Mouse (Mus musculus) frontal cortex, postnatal 25 days (tissue): ENCODE measurements at regions not wholly inside any gene's neighbourhood (a gene's known extent, or its start where the extent isn't known, plus 50 kb on each side); places are given as distances from the start of the nearest gene placed in this dataset.
"Not testable (repeated sequence)": the region's sequence is repeated elsewhere in the genome, so short reads cannot be mapped to it uniquely, and the experiment has no call there.

Experiments used
- DNase-seq, 2 experiments: peaks; one replicate each; pipeline ENCODE4 v3.0.0; 2022; ENCODE audit warnings: low spot score in 2 of 2

DNA sequence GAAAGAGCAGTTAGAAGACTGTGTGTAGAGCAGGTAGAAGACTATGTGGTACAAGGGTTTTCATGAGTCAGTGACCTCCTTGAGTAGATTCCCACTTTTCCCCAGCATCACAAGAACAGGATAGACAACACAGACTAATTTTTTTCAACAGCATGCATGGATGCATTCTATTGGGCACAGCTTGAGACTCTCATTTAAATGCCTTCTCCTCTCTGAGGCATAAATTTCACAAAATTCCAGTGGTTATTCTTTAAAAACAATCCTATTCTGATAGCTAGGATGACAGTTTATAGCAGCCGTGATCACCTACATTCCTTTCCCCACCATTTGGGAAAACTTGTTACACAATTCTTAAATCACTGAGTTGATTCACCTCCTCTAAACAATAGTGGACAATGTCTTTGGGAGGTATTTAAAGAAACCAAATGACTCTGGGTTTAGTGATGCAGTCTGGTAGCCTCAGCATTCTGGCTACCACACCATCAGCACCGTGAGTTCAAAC, 418.7 kb downstream of the Hs3st1 start:
- no peak for DNase-seq

DNA sequence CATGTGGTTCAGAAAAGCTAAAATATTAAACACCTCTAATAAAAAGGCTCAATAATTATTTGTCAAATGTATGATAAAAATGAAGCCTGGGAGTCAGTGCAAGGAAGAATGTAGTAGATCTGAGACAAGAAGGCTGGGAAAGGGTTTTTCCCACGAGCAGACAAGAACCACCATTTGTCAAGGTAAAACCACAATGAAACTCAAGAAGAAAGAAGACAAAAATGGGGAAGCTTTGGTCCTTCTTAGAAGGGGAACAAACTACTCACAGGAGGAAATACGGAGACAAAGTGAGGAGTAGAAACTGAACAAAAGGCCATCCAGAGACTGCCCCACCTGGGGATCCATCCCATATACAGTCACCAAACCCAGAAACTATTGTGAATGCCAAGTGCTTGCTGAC, 420.0 kb downstream of the Hs3st1 start:
- no peak for DNase-seq

DNA sequence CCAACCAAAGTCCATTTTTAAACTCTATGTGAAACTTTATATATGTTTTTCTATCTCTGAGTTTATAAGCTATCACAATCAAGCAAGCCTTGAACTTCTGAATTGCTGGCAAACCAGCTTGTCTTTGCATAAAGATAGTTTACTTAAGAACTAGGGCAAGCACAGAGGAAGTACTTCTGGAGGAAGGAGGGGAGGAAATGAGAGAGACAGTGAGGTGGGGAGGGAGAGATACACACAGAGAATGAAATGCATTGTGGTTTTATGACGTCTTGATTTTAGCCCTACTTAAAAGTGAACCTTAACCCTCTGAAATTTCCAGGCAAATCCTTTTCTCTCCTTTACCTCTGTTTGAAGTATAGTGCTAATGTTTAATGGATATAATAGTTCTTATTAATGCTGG, 421.0 kb downstream of the Hs3st1 start:
- no peak for DNase-seq

DNA sequence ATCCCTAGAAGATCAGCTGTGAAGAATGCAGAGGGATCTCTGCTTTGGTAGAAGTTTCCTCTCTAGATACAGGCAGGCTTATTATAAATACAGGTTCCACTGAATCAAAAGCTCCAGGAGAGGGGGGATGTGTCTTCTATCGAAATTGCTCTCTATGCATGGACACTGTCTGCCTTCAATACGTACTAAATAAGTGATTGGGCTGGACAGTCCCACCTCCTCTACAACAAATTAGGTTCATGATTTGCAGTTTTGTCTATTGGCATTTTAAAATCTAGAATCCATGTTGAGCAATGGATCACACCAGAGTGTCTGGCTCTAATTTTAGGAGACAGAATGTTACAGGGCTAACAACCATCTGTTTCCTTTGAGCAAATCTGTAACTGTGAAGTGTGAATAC, 429.9 kb downstream of the Hs3st1 start:
- DNase-seq: no peak

DNA sequence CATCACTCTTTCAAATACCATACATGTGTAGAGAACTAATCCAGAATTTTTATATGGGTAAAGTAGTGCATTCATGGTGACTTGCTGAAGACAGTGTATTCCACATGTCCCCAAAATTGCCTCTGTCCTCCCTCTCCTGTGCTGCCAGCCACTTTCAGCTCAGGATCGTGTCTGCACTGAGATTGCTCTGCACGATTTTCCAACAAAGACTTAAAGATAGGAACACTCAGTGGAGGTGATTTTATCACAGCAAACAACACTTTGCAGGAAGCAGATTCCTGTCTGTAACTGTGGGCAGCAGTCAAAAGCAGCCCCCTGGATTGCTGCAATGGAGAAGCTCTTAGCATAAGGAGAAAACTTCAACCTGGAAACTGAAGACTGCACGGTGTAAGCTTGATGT, 438.8 kb downstream of the Hs3st1 start:
- DNase-seq: no peak

DNA sequence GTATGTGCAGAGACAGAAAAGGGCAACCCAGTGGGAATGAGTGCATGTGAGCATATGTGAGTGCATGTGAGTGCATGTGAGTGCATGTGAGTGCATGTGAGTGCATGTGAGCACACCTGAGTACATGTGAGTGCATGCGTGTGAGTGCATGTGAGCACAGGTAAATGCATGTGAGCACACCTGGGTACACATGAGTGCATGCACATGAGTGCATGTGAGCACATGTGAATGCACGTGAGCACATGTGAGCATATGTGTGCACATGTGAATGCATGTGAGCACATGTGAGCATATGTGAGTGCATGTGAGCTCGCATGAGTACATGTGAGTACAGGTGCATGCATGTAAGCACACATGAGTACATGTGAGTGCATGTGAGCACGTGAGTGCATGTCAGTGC, 434.6 kb upstream of the Clnk start:
- DNase-seq: no peak

DNA sequence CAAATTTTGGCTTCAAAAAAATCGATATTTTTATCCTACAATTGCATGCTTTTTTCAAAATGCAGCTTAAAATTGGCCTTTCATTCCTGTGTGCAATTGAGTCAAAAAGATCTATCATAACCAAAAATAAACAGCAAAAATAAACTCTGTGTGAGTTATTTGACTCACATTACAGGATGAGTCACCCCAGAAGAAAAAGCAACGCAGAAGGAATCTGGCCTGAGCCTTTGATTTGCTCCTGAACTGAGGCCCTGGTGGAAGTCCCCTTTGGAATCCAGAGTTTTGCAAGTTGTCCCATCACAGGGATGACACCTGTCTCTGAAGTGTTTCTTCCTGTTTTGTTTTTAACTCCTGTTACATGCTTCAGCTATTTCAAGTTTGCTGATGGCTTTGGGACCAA, 429.2 kb upstream of the Clnk start:
- DNase-seq: no peak

DNA sequence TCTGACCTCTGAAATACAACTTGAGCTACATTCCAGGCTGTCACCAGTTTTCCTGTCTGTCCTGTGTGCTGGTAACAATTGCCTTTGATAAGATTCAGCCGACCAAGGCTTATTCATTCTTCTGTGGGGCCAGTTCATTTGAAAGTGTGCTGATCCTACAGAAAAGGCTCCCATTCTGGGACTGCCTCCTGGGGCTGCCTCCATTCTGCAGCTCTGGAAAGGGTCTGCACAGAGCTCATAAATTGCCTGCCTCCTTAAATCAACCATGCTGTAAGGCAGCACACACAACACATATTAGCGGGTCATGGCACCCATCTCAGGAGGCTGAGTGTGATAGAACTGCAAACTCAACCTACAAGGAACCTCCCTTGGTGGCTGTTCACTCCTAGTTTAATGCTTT, 416.2 kb upstream of the Clnk start:
- DNase-seq: no peak

DNA sequence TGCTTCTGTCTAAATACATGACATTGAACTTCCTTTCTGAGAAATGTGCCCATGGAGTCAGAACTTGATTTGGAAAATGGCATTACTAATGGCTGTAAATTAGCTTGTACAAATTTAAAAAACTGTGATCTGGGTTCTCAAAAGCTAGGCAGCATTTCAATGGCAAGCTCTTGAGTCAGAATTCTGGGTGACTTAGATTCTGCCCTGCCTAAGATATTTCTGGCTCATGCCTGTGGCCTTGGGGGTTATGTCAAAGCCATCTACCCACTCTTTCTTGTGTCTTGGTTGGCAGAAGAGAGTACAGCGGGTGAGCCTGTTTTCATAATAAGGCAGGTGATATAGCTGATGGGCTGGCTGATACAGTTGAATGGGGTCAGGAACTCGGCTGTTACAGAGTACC, 404.4 kb upstream of the Clnk start:
- DNase-seq: no peak

DNA sequence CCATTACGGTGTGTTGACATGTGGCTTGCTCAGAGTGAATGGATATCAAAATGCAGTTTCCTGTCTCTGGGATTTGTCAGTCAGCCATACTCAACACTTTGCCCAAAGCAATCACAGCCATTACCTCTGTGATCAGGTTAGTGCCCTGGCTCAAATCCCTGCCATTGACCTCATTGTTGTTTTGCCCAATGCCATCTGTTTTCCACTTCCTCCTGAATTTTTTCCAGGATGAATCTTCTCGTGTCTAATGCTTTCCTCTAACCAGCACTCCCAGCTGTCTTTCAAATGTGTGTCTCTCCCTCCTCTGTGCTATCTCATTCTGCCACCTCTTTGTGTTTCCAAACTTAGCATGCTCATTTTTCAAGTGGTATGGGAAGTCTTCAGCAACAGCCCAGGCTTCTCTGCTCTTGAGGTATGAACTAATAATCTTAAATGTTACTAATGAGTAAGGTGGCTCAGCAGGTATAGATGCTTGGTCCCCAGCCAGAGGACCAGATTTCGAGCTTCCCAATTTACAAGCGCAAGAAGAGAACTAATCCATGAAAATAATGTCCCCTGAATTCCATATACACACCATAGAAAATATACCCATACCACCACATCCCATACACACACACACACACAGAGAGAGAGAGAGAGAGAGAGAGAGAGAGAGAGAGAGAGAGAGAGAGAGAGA, 397.2 kb upstream of the Clnk start:
- no peak for DNase-seq

DNA sequence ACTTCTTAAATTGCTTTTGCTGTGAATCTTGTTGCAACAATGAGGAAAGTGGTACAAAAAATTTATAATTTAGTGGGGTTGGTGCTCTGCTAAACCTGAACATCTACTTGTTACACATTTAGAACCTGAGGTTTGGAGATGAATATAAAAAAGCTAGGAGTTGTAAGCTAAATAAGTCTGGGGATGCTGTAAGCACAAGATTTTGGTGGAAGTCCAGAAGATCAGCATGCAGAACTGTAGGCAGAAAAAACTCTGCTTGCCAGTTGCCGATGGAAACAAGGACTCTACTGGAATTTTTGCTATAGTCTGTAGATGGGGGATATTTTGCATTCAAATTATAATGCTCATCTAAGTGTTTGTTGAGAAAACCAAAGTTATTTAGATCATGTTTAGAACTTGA, 390.5 kb upstream of the Clnk start:
- DNase-seq: no peak

DNA sequence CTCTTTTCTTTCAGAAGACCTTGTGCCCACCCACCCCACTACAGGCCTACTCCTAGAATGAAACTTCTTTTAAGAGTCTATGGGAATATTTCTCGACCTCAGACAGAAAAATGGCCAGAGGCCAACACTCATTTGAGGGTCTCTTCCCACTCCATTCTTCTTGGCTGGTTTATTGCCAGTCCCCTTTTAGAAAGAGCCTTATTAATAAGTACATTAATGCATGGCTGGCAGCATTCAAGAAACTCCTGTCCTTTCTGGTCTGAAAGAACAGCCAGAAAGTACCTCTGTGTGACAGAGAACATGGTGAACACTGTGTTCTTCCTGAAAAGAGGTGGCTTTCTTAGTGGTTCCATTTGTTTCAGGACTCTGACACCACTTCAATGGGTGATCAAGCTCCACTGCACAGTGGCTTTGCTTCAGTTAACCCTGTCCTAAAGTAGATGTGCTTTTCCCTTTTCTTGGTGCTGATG, 384.1 kb upstream of the Clnk start:
- no peak for DNase-seq

DNA sequence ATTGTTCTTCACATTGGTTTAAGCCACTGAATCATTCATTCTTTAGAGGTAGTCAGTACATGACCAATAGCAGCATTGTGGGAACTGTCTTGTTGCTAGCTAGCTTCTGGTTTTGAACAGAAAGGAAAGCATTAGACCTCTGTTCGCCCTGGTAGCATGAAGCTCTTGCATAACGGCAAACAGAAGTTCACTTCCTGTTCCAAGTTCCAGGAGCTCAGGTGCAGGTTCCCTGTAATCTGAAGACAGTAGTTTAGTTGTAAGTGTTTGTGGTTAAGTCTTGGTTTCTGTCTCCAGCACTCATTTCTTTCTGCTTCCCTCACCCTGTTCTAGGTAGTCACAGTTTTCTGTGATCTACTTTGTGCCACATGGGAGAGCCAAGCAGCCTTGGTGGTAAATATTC, 381.1 kb upstream of the Clnk start:
- DNase-seq: no peak

DNA sequence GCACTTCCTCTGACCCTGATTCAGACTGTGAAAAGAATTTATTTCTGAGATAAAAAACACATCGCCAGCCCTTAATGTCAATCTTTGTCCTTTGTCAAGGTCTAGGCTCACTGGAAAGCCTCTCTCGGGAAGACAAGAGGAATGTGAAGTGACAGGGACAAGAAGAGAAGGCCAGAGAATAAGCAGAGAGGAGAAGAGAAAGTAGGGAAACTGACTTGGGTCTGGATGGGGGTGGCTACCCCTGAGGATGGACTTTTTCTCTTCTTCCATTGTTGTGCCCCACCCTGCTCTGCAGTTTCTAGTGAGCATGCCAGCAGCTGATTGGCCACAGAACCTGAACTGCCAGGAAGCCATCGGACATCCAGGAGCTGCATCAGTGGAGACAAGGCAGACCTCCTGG, 375.6 kb upstream of the Clnk start:
- DNase-seq: no peak

DNA sequence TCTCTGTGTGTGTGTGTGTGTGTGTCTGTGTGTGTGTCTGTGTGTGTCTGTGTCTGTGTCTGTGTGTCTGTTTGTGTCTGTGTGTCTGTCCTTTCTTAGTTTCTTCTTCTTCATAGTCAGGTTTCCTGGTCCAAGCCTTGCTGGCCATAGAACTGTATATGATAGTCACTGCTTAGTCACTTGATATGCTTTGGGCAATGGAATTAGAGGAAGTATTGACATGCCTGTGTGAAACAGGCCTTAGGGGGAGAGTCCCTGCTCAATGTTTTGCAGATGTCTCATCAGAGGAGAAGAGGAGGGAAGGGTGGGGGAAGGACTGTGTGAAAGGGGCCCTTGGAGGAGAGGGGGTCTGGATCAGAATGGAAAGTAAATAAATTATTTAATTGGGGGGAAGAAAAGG, 374.4 kb upstream of the Clnk start:
- DNase-seq: no peak

DNA sequence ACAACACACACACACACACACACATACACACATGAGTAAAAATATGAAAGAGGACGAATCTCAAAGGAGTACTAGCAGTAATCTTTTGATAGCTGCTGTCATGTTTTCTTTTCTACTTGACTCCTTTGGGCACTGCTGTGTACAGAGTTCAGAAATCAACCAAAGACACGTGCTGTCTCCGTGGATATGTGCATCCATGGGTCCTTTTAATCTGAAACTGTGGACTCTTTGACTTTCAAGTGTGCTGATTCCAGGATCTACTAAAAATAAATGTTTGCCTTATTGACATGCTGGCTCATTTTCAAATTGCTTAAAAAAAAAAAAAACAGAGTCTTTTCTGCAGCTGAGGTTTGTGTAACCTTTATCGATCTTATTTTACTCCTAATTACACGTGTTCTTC, 343.1 kb upstream of the Clnk start:
- DNase-seq: no peak

DNA sequence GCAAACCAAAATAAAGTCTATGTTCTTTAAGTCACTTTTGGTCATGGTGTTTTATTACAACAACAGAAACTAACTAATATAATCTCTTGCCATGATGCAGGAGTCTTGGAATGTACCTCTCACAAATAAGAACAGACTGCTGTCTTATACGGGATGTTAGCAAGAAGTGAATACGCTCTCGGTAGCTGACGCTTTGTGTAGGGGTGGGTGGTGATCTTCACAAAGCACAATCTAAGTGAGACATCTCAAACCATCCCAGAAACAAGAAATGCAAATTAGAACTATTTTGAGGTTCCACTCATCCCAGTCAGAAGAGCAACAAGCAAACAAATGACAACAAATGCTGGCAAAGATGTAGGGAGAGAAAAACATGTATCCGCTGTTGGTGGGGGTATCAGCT, 339.7 kb upstream of the Clnk start:
- DNase-seq: no peak

DNA sequence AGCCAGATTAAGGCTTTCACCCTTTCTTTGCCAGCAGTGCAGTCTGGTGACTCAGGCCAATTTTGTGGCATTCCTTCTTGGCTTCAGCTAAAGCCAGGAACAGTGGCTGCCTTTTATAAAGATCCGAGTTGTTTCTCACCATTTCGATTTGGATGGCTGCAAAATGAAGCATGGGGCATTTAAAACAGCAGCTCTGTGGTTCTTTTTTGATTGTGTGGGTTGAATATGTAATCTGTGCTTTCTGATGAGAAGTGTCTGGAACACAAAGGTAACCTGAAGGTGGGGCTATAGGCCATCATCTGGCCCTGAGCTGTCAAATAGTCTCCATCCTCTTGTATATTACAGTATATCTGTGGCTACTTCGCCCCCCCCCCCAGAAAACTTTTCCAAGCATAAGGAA, 338.4 kb upstream of the Clnk start:
- no peak for DNase-seq

DNA sequence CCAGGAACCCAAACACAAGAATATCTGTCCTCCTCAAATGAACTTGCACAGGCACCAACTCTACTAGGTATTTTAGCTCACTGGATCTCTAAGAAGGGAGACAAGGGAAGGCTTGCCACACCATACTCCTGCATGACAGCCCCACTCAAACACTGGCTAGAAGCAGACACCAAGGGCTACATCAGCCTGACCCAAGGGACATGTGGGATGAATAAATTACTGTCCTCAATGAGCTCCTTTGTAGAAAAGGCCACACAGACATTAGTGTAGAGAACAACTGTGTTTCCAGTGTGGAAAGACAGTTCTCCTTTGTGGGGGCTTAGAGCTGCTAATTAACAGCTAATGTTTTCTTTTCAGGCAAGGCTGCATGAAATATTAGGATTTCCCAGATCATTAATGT, 335.9 kb upstream of the Clnk start:
- DNase-seq: no peak

DNA sequence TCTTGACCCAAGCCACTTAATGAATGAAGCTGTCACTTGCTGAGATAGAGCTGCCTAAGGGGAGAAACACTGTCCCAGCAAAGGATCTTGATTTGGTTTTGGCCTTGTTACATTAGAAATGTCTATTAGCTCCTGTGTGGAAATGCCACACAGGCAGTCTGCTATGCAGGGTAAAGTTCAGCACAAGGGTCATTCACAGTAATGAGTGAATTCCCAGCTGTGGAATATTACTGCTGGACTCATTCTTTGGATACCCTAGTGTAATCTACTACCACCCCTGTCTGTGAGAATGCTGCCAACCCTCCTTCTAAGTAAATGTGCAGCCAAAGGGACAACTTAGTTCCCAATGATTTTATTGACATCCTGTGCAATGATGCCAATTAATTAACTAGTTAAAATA, 322.2 kb upstream of the Clnk start:
- no peak for DNase-seq

DNA sequence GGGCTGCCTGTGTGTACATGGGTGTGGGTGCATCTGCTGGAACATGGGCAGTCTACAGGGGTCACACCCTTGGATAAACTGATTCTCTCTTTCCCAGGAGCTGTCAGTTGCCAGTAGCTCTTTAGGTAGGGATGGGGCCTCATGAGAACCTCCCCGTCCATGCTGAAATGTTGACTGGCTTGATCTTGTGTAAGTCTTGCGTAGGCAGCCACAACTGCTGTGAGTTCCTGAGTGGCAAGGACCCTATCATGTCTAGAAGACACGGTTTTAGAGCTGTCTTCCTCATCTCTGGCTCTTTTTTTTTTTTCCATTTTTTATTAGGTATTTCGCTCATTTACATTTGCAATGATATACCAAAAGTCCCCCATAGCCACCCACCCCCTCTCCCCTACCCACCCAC, 314.5 kb upstream of the Clnk start:
- not testable (repeated sequence) for DNase-seq

DNA sequence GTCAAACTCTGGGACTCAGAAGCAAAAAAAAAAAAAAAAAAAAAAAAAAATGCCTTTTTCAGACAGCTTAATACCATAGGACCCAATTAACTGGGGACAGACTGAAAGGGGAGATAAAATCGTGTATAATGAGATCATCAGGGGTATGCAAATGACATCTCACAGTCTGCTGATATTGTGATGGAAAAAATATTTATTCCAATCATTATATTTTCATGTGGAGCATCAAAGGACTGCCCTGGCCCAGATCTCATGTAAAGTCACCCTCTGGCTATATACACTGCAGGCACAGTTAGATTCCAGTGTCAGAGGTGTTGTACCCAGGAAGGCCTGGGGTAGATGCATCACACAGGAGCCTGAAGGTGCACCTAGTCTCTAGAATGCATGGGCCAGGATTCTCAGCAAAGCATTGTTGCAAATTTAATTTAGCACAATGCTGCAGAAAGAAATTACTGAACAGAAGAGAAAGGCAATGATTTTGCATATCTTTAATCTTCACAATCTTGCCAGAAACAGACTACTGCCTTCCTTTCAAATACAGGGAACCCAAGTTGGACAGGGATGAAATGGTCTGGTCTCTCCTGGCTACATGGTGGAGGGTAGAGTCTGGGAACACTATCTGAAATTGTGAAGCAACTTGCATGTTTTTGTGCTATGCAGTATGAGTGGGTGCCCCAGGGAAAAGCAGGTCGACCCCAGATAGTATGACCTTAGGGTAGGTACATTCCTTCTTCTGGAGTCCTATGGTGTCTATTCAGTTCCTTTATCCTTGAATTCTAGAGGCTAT, 305.2 kb upstream of the Clnk start:
- no peak for DNase-seq

DNA sequence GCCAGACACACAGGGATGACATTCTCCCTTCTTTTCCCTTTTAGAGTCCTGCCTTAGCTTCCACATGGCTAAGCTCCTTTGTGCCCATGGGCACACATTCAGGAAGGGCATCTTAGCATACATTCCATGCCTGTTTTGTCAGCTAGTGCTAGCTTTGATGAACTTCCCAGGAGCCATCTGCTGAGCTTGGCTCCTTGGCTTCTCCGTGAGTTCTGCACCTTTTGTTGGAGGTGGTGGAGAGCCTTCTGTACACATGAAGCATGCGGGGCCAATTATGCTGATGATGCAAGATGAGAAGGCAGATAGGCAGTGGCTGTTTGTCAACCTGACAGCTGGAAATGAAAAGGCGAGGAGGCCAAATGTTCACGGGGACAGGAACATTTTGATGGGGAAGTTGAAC, 304.4 kb upstream of the Clnk start:
- DNase-seq: no peak
